ENCODE assay signal across 14 mouse cellular contexts in the genomic region with DNA sequence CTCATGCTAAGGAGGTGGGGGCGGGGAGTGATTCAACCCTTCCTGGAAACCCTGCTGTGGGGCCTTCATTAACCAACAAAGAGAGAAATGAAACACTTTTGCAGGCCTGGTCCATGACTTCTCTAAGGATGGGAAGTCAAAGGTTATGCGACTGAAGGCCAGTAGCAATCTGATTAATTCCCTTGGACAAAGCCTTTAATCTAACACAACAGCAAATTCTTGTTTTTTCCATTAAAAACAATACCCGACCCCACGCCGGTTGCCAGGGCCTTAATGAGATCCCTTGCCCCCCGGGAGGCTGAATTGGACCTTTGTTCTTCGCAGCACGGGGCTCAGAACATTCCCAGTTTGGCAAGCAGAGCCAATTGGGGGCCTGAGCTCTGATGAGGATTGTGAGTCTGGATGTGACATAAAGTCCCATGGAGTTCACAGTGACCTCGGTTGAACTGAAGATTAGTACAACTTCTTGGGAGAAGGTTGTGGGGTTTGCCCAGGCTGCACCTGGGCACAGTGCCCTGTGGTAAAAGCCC.
DNase-seq lines count a peak whose midpoint lies in the region; TF ChIP-seq lines count a peak whose summit lies in the region.
"Had no signal": no experiment of that assay in that cellular context is flagged by ENCODE, and none has a peak within 500 bp of the region (broad histone marks: within the 10 kb centered on the region; RNA-seq: fewer than 3 reads in every experiment).

No protein-coding gene starts in this region.

- H3K27me3 ChIP-seq in forebrain, embryonic 10.5 days (ENCODE audit: poor library complexity, severe bottlenecking), result peaks cover 24% of the 10 kb centered on the region
- H3K27me3 ChIP-seq: liver, embryonic 13.5 days had no signal

- no peaks in the 10 kb centered on the region for H3K36me3 ChIP-seq in forebrain, embryonic 10.5 days (replicated peaks)
- H3K36me3 ChIP-seq: liver, embryonic 13.5 days had no signal

- intact Hi-C loops in left cerebral cortex, adult 2 months (cut with DNase I), result no loop called here
- intact Hi-C loops in left cerebral cortex, postnatal 4 days (cut with DNase I), result no loop called here

- H3K4me3 ChIP-seq in left cerebral cortex, adult 2 months, result no peak overlapping the region
- H3K4me3 ChIP-seq in forebrain, embryonic 10.5 days, result no peak overlapping the region
- H3K4me3 ChIP-seq: erythroblast, embryonic 14.5 days; heart, adult 2 months; liver, embryonic 13.5 days had no signal

- H3K4me1 ChIP-seq in forebrain, embryonic 10.5 days, result peaks cover 17% of the 10 kb centered on the region
- H3K4me1 ChIP-seq: liver, embryonic 13.5 days had no signal

- no peak overlapping the region for H3K27ac ChIP-seq in left cerebral cortex, adult 2 months
- peak overlapping the region; percentile 58 for H3K27ac ChIP-seq in forebrain, embryonic 10.5 days
- H3K27ac ChIP-seq: heart, adult 2 months; liver, embryonic 13.5 days had no signal

- WGBS in forebrain, embryonic 10.5 days, result 12% methylated on average over 9 of the region's 9 CpGs

- no peaks in the 10 kb centered on the region for H3K9me3 ChIP-seq in forebrain, embryonic 10.5 days

- DNase-seq in left cerebral cortex, adult 9 months (ENCODE audit: low spot score in 2 of 2), result peak; percentile 13 to 16
- DNase-seq in left cerebral cortex, adult 2 months (ENCODE audit: extremely low spot score in 1 of 2, low spot score in 2 of 2), result no peak
- DNase-seq in R1 (ENCODE audit: low read depth, low spot score), result peak; percentile 15
- peak; percentile 24 for DNase-seq in forebrain, embryonic 10.5 days (ENCODE audit: extremely low spot score, low spot score)
- peak; percentile 33 for DNase-seq in left cerebral cortex, postnatal 4 days
- no peak for DNase-seq in gastrocnemius, postnatal 4 days (ENCODE audit: low spot score in 2 of 2)
- no peak for DNase-seq in cerebellum, adult 18-20 months
- DNase-seq: cerebellum, adult 11 months; heart, adult 2 months; heart, postnatal 36 days; kidney, adult 18-20 months; kidney, postnatal 4 days; liver, embryonic 13.5 days had no signal

- no peak for TF ChIP-seq CTCF in left cerebral cortex, adult 2 months (IDR thresholded peaks at IDR 0.05)

Comparison
In these comparisons a context has a peak if more than half of its experiments do, and no peak if none do; other contexts are left out.
1. DNase-seq: peak in left cerebral cortex, adult 9 months (2 of 2), R1 (single experiment), forebrain, embryonic 10.5 days (single experiment) and left cerebral cortex, postnatal 4 days (single experiment); none in left cerebral cortex, adult 2 months (0 of 2), gastrocnemius, postnatal 4 days (0 of 2) and cerebellum, adult 18-20 months (0 of 2).